Mouse (Mus musculus) hindbrain, embryonic 16.5 days (tissue): ENCODE data around the gene Jak1. TPM values are rescaled to one million over a fixed set of nuclear protein-coding genes. Genes with fewer than 3 reads are reported as not detected.

Experiments used
- ATAC-seq: fragments of 200-750 bp; cut with Nextera tagmentation; 2 replicates; pipeline ENCODE4 v1.8.0; 2017; ENCODE audit warnings: moderate TSS enrichment, moderate library complexity
- H3K27ac ChIP-seq: fragments of 300-500 bp; sonication (generic); 2 replicates; pipeline ENCODE4 v1.5.1; 2014; ENCODE audit warnings: low read depth, mild to moderate bottlenecking, control low read depth, low read length, moderate library complexity
- H3K27me3 ChIP-seq: fragments of 300-500 bp; sonication (generic); replicated peaks from 2 replicates; pipeline ENCODE4 v1.6.1; 2014; ENCODE audit warnings: low read length; ENCODE audit not compliant: control insufficient read depth, insufficient read depth
- H3K36me3 ChIP-seq: fragments of 300-500 bp; sonication (generic); 2 replicates; pipeline ENCODE4 v1.6.1; 2014; ENCODE audit warnings: mild to moderate bottlenecking, low read length, moderate library complexity, mixed read lengths; ENCODE audit not compliant: control insufficient read depth, insufficient read depth
- H3K4me1 ChIP-seq: fragments of 300-500 bp; sonication (generic); 2 replicates; pipeline ENCODE4 v1.6.1; 2014; ENCODE audit warnings: low read depth, low read length; ENCODE audit not compliant: control insufficient read depth, insufficient read depth
- H3K4me2 ChIP-seq: fragments of 300-500 bp; sonication (generic); 2 replicates; pipeline ENCODE4 v1.6.1; 2014; ENCODE audit warnings: mild to moderate bottlenecking, low read length, control low read depth, moderate library complexity
- H3K4me3 ChIP-seq: fragments of 300-500 bp; sonication (generic); 2 replicates; pipeline ENCODE4 v1.5.1; 2014; ENCODE audit warnings: mild to moderate bottlenecking, low read length, control low read depth, moderate library complexity
- H3K9ac ChIP-seq: fragments of 300-500 bp; sonication (generic); 2 replicates; pipeline ENCODE4 v1.6.1; 2014; ENCODE audit warnings: low read depth, mild to moderate bottlenecking, control low read depth, low read length, moderate library complexity
- H3K9me3 ChIP-seq: fragments of 300-500 bp; sonication (generic); 2 replicates; pipeline ENCODE4 v1.6.1; 2014; ENCODE audit warnings: mild to moderate bottlenecking, low read length, moderate library complexity; ENCODE audit not compliant: control insufficient read depth
- WGBS: fragments of 180-500 bp; shearing (Covaris S2); extraction: QIAGEN DNeasy Blood & Tissue Kit; methylation state at CpG from one replicate; pipeline ENCODE4 v1.1.7; 2014; 5-methylcytosine and 5-hydroxymethylcytosine counted together
- polyA plus RNA-seq: library from polyadenylated mRNA; unstranded; fragments of >200 nt; fragmentation: Nextera tagmentation; extraction: Ambion mirVana; gene quantifications from 2 replicates; pipeline ENCODE4 v1.2.1, GENCODE M21; 2015

Gene Jak1
- polyA plus RNA-seq, 1 experiment from 2014 or later: 89.4 TPM

DNA sequence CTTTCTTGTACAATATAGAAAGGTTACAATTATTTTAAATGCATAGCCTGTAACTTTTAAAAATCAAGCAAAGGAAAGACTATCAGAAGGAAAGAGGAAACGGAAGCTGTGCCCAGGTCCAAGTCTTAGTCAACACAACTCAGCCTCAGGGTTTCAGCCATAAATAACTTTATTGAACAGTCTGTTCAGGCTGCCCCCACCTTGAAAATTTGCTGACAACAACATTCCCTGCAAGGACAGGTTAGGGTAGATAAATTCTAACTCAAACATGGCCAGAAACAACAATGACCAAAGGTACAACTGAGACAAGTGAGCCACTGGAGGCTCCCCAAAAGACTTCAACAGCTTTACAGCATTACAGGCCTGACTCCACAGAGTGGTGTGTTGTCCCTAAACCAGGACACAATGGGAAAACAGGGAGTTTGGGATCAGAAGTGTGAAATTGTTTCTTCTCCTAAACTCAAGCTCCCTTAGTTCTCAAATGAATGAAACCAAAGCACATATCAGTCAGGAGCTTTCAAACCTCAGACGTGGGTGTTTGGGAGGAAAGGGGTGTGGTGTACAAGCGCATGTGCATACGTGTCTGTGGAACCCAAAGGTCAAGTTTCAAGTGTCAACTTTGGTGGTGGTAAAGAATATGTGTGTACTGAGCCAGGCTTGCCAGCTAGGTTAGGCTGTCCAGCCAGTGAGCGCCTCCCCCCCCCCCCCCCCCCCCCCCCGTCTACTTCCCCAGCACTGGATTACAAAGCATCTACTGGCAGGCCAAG lies 14.9 kb downstream of the Jak1 start:
- H3K9ac ChIP-seq: no peak overlapping the region
- no peak overlapping the region for H3K4me3 ChIP-seq
- no peaks in the 10 kb centered on the region for H3K36me3 ChIP-seq
- WGBS: 86% methylated on average over 4 of the region's 6 CpGs
- no peak overlapping the region for H3K4me2 ChIP-seq
- no peak overlapping the region for H3K27ac ChIP-seq
- H3K4me1 ChIP-seq: no peaks in the 10 kb centered on the region
- H3K9me3 ChIP-seq: no peaks in the 10 kb centered on the region
- no peak for ATAC-seq
- H3K27me3 ChIP-seq: no peaks in the 10 kb centered on the region

DNA sequence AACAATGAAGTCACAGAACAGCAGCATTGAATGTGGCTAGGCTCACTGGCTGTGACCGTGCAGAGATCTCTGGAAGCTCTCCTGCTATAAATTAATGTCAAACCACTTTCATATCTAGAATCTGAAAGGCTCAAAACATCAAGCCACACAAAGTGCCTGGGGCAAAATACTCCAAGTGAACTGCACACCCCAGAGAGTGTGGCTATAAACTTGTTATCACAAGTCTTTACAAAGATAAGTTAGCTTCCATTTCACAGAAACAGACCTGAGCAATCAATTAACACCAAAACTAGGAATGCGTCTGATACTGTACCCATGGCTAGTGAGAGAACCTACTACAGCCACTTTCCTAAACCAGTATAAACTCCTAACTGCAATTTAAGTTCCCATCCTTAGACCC lies 17.7 kb downstream of the Jak1 start:
- H3K4me1 ChIP-seq: no peaks in the 10 kb centered on the region; the same call in 1 of the 2 replicates
- H3K4me3 ChIP-seq: no peak overlapping the region
- H3K36me3 ChIP-seq: no peaks in the 10 kb centered on the region
- no peak overlapping the region for H3K9ac ChIP-seq
- 76% methylated on average over 2 of the region's 2 CpGs for WGBS
- ATAC-seq: no peak
- no peak overlapping the region for H3K27ac ChIP-seq
- H3K4me2 ChIP-seq: no peak overlapping the region
- H3K27me3 ChIP-seq: no peaks in the 10 kb centered on the region
- H3K9me3 ChIP-seq: no peaks in the 10 kb centered on the region

DNA sequence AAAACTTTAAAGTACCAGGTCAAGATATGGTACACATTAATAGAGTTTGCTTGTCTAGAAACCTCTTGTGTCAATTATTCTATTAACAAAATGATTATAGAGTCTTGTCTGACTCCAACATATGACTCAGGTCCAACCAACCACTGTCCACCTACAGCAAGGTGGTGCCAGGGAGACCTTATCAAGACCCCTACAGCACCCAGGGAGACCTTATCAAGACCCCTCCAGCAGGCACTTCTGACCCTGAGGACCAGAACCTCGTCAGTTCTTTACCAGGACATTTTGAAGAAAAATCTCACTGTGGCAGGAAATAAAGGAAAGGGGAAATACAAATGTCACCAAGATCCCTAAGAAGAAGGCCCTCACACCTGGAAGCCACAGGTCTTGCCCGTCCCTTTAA lies 18.5 kb downstream of the Jak1 start:
- no peaks in the 10 kb centered on the region for H3K27me3 ChIP-seq
- 83% methylated on average over 2 of the region's 2 CpGs for WGBS
- H3K4me3 ChIP-seq: no peak overlapping the region
- no peak overlapping the region for H3K4me2 ChIP-seq
- no peak for ATAC-seq
- H3K9me3 ChIP-seq: no peaks in the 10 kb centered on the region
- no peaks in the 10 kb centered on the region for H3K36me3 ChIP-seq
- no peak overlapping the region for H3K9ac ChIP-seq
- H3K4me1 ChIP-seq: no peaks in the 10 kb centered on the region; the same call in 1 of the 2 replicates
- H3K27ac ChIP-seq: no peak overlapping the region

DNA sequence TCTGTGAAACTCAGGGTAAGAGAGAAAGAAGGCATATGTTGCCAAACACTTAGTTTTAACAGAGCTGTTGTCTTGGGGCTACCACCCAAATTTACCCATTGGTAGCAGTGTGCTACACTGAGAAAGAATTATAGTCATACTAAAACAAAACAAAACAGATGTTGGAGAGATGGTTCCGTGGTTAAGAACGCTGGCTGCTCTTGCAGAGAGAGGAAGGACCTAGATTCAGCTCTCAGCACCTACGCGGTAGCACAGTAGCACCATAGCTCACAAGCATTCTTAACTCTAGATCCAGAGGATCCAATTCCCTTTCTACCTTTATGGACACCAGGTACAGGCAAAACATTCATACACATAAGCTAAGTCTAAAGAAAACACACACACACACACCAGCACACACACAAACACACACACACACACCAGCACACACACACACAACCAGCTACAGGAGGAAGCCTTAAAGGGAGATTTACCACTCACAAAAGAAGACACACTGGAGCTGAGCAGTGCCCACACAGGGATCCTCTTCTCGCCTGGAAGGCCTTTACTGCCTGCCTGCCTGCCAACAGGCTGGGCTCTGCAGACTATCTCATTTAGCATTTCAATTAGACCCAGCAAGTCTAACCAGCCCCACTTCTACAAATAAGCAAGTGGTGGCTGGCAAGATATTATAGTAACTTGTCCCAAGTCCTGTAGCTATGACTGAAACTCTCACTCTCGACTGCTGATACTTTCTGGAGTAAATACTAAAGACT lies 20.6 kb downstream of the Jak1 start:
- 76% methylated on average over 6 of the region's 6 CpGs for WGBS
- H3K4me1 ChIP-seq: peaks cover 2% of the 10 kb centered on the region; the same call in 1 of the 2 replicates
- H3K9me3 ChIP-seq: no peaks in the 10 kb centered on the region
- H3K4me2 ChIP-seq: no peak overlapping the region
- no peak overlapping the region for H3K9ac ChIP-seq
- no peaks in the 10 kb centered on the region for H3K27me3 ChIP-seq
- no peaks in the 10 kb centered on the region for H3K36me3 ChIP-seq
- H3K4me3 ChIP-seq: no peak overlapping the region
- no peak overlapping the region for H3K27ac ChIP-seq
- ATAC-seq: peak; percentile 60; the same call in 1 of the 2 replicates

DNA sequence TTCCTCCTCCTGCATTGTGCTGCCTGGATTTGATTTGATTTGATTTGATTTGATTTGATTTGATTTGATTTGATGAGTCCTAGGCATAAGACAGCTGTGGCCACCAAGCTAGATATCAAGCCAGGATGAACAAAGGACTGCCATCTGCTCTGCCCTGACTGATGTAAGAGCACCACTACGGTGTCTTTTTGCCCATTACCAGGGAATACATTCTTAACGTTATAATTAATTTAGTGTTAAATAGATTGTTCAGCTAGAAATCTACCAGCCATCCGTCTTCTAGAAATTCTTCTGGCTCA lies 24.3 kb downstream of the Jak1 start:
- Histone ChIP-seq H3K9me3 (no peaks in the 10 kb centered on the region), H3K27me3 (no peaks in the 10 kb centered on the region), H3K4me1 (peaks cover 2% of the 10 kb centered on the region; the same call in 1 of the 2 replicates), H3K27ac (no peak overlapping the region), H3K36me3 (no peaks in the 10 kb centered on the region), H3K4me3 (no peak overlapping the region), H3K9ac (no peak overlapping the region), H3K4me2 (no peak overlapping the region)
- 56% methylated on average over 3 of the region's 3 CpGs for WGBS
- 0 out of 2 replicates have a peak, but pooled peaks have one; percentile 19 for ATAC-seq

DNA sequence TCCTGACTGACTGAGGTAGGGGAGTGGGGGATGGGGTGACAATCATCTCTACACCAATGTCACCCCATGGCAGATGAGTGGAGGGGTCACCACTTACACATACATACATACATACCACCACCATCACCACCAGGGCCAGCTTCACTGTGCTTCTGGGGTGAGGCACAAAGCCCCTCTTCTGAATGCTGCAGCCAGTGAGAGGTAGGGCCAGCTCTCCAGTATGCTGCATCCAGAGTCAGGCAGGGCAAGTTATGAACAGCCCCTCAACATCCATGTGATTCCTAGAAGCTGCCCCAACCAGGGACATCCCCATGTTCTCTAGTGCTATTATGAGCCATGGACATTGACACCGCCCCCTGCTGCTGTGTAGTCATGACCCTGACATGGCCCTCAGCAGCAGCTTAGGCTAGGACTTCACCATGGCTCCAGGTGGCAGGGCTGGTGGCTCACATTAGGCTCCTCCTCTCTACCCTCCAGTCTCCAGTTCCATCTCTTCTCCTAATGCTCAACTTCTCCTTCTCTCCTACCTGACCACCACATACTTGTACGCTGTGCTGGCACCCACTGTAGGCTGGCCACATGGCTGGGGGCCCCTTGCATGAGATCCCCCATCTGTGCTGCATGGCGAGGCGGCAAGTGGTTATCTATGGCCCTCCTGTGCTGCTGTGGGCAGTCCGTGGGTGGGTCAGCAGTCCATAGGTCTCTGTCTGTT lies 24.8 kb downstream of the Jak1 start:
- no peak overlapping the region for H3K27ac ChIP-seq
- peaks cover 2% of the 10 kb centered on the region; the same call in 1 of the 2 replicates for H3K4me1 ChIP-seq
- ATAC-seq: peak; percentile 55; the same call in 1 of the 2 replicates
- H3K4me3 ChIP-seq: no peak overlapping the region
- no peak overlapping the region for H3K9ac ChIP-seq
- no peak overlapping the region for H3K4me2 ChIP-seq
- whole genome bisulfite sequencing: 76% methylated on average over 5 of the region's 5 CpGs
- no peaks in the 10 kb centered on the region for H3K36me3 ChIP-seq
- H3K9me3 ChIP-seq: no peaks in the 10 kb centered on the region
- H3K27me3 ChIP-seq: no peaks in the 10 kb centered on the region

DNA sequence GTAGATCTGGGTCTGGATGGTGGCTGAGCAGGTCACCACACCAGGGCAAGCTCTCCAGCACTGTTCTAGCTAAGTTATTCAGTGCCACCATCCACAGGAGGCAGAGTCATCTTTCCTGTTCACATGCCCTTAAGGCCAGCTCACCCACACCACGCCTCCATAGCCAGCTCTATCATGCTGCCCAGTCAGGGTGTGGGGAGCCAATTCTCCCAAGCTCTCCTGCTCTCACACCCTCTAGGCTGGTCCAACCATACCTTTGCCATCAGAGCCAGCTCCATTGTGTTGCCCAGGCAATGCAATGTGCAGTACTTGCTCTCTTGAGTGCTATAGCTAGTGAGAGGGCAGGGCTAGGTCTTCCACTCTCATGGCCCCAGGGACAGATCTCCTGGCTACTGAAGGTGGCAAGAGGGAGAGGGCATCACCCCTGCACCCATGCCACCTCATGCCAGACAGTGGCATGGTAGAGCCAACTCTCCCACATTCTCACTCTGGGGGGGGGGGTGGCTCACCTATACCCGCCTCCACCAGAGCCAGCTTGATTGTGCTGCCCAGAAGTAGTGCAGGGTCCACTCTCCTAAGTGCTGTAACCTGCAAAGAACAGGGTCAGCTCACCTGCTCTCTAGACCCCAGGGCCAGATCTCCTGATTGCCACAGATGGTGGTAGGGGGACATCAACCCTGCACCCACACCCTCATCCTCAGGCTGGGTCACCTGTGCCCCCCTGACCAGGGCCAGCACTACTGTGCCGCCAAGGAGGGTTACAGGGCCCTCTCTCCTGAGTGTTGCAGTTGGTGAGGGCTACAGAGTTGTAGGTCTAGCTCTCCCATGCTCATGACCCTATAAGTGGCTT lies 25.5 kb downstream of the Jak1 start:
- no peaks in the 10 kb centered on the region for H3K36me3 ChIP-seq
- H3K4me1 ChIP-seq: peaks cover 2% of the 10 kb centered on the region; the same call in 1 of the 2 replicates
- no peak overlapping the region for H3K4me3 ChIP-seq
- no peak overlapping the region for H3K9ac ChIP-seq
- H3K9me3 ChIP-seq: no peaks in the 10 kb centered on the region
- H3K4me2 ChIP-seq: no peak overlapping the region
- H3K27ac ChIP-seq: no peak overlapping the region
- H3K27me3 ChIP-seq: no peaks in the 10 kb centered on the region
- 91% methylated on average over 3 of the region's 3 CpGs for WGBS
- ATAC-seq: peak; percentile 34; the same call in 1 of the 2 replicates

DNA sequence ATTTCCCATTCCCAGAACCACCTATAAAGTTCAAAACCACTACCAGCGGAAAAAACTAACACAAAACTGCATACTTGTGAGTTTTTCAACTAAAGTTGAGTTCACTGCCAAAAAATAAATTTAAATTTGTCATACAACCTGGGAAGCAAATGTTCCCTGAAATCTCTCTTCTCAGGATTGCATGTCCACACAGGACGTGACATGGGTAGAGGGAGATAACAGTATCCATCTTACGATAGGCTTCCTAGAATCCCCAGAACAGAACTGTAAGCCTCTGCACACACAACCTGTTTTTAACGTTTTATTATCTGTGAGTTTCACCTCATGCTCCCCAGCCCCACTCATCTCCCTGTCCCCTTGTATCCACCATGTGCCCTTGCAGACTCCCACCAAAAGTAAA lies 26.5 kb downstream of the Jak1 start:
- no peak overlapping the region for H3K27ac ChIP-seq
- H3K9ac ChIP-seq: no peak overlapping the region
- no peak overlapping the region for H3K4me3 ChIP-seq
- H3K27me3 ChIP-seq: no peaks in the 10 kb centered on the region
- no peaks in the 10 kb centered on the region for H3K36me3 ChIP-seq
- no peaks in the 10 kb centered on the region for H3K9me3 ChIP-seq
- peaks cover 2% of the 10 kb centered on the region for H3K4me1 ChIP-seq
- WGBS: 88% methylated on average over 4 of the region's 4 CpGs
- H3K4me2 ChIP-seq: no peak overlapping the region
- ATAC-seq: no peak
